Mouse (Mus musculus): ENCODE measurements around the gene Psmb4.
A peak's percentile ranks its signal among the peaks of the same experiment; 100 is the strongest.
"Not testable (repeated sequence)": the region's sequence is repeated elsewhere in the genome, so short reads cannot be mapped to it uniquely, and the experiment has no call there.

Psmb4 gene

DNA sequence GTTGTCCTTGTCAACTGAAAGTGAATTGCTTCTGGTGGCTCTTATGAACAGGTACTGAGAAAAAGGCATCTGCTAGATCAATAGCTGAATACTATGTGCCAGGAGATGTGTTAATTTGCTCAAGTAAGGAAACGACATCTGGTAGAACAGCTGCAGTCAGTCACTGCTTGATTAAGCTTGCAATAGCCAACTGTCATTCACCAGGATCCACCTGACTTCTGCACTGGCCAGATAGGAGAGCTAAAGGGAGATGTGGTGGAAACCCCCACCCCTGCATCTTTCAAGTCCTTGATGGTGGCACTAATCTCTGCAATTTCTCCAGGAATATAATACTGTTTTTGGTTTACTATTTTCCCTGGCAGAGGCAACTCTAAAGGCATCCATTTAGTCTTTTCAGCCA is 19.7 kb upstream of the Psmb4 start:
- DNase-seq (ENCODE audit: low read depth, low spot score) = no peak

DNA sequence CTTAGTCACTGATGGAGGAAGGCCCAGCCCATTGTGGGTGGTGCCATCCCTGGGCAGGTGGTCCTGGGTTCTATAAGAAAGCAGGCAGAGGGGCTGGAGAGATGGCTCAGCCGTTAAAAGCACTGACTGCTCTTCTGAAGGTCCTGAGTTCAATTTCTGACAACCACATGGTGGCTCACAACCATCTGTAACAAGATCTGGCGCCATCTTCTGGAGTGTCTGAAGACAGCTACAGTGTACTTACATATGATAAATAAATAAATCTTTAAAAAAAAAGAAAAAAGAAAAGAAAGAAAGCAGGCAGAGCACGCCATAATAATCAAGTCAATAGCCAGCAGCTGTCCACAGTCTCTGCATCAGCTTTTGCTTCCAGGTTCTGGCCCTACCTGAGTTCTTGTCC is 18.0 kb upstream of the Psmb4 start:
- DNase-seq (ENCODE audit: low read depth, low spot score) = not testable (repeated sequence)

GRCm38 (mm10) chr3:94902747-94903146 is 16.0 kb upstream of the Psmb4 start:
- DNase-seq (ENCODE audit: low read depth, low spot score) = peak; percentile 68

- DNase-seq (ENCODE audit: low read depth, low spot score) = no peak
Observed at GRCm38 (mm10) chr3:94894076-94894475, 7.3 kb upstream of the Psmb4 start.

DNA sequence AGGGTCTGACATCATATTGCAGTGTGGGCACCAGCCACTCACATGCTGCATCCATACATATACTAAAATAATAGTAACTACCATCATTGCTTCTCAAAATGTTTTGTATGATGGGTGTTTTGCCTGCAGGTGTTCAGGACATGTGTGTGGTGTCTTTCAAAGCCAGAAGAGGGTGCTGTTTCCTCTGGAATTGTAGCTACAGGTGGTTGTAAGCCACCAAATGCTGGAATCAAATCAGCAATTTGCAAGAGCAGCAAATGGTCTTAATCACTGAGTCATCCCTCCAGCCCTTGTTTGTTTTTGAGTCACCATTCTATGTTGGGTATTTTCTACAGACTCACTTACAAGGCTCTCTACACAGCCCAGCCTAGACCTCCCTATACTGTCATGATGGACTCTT is 1.8 kb upstream of the Psmb4 start:
- peak; percentile 78 for DNase-seq (ENCODE audit: low read depth, low spot score)

GRCm38 (mm10) chr3:94882579-94882978 is 4.2 kb downstream of the Psmb4 start:
- DNase-seq (ENCODE audit: low read depth, low spot score) = no peak

DNA sequence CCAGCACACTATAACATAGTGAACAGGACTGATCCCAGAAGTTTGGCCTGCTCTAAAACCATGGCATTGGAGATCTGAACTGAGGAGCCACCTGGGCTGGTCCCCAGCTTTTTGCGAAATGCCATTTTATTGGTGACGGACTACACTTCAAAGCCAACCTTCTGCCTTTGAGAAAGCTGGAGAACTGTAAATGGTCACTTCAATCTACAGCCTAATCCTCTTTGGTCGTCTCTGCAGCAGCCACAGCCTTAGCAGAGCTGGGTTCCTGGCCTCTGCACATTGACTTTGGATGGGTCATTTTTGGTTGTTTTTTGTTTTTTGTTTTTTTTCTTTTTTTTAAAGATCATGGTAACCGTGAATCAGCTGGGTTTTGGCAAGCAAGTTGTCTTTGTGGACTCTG is 4.9 kb downstream of the Psmb4 start:
- no peak for DNase-seq (ENCODE audit: low read depth, low spot score)

- DNase-seq (ENCODE audit: low read depth, low spot score) = no peak
Observed at GRCm38 (mm10) chr3:94878618-94879017, 8.1 kb downstream of the Psmb4 start.

GRCm38 (mm10) chr3:94869011-94869410 is 17.8 kb downstream of the Psmb4 start:
- no peak for DNase-seq (ENCODE audit: low read depth, low spot score)

DNA sequence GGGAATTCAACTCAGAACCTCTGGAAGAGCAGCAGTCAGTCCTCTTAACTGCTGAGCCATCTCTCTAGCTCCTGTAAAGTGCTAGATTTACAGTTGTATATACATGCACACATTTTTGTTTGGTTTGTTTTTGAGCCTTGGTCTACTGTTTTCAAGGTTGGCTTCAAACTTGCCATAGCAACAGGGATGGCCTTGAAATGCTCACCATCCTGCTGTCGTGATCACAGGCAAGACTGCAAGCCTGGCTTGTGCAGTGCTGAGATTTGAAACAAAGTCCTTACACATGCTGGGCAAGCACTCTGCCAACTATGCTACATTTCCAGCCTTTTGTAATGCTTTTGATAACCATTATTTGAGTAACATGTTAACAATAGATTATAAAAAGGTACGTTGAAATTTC is 27.3 kb downstream of the Psmb4 start:
- DNase-seq (ENCODE audit: low read depth, low spot score) = no peak

DNA sequence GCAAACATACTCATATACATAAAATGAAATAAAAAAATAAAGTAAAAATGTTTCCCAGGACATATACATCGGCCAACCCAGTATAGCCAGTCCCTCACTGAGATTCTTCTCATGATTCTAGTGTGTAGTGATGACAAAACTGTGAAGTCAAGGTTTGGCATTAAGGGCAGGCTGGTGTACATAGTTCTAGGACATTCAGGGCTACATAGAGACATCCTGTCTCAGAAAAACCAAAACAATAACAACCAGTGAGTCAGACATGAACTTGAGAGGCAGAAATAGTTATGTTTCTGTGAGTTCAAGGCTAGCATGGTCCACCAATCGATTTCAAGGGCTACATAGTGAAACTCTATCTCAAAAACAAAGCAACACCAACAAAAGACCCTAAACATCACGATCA is 34.5 kb downstream of the Psmb4 start:
- DNase-seq (ENCODE audit: low read depth, low spot score) = no peak

DNA sequence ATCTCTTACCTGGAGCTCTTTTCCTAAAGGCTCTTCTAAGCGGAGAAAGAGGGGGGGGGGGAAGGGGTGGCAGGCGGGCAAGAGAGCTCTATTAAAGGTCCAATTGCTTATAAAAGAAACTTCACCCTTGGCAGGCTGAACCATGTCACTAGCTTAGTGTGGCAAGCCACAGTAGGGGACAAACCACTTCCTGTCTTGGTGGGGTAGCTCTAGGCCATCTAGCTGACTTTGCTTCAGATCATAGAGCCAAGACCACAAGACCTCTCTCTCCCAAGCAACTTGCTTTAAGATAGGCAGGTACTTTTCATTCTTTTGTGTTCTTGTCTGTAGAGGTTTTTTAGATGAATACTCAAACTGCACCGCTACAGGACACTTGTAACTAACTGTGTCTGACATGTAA is 35.0 kb downstream of the Psmb4 start:
- no peak for DNase-seq (ENCODE audit: low read depth, low spot score)

GRCm38 (mm10) chr3:94849338-94849737 is 37.4 kb downstream of the Psmb4 start:
- DNase-seq (ENCODE audit: low read depth, low spot score) = peak; percentile 82

GRCm38 (mm10) chr3:94847382-94847781 is 39.4 kb downstream of the Psmb4 start:
- no peak for DNase-seq (ENCODE audit: low read depth, low spot score)

DNA sequence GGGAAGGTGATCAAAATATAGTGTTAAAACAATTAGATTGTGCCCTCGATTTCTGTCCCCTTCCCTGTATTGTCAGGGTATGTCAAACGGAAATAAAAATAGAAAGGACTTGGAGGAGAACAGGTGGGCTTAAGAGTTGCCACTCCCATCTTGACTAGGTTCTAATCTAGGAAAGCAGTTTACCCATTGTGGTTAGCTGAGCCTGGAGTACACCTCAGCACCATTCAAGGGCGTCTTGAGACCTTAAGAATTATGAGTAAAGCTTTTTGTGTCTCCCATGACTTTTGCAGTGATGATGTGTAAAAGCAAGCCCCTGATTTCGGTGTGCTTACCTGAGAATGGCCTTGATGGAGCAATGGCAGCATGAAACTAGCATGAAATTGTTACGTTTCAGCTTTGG is 47.7 kb downstream of the Psmb4 start:
- DNase-seq (ENCODE audit: low read depth, low spot score) = no peak

- DNase-seq (ENCODE audit: low read depth, low spot score) = no peak
Observed at GRCm38 (mm10) chr3:94838631-94839030, 48.1 kb downstream of the Psmb4 start.

DNA sequence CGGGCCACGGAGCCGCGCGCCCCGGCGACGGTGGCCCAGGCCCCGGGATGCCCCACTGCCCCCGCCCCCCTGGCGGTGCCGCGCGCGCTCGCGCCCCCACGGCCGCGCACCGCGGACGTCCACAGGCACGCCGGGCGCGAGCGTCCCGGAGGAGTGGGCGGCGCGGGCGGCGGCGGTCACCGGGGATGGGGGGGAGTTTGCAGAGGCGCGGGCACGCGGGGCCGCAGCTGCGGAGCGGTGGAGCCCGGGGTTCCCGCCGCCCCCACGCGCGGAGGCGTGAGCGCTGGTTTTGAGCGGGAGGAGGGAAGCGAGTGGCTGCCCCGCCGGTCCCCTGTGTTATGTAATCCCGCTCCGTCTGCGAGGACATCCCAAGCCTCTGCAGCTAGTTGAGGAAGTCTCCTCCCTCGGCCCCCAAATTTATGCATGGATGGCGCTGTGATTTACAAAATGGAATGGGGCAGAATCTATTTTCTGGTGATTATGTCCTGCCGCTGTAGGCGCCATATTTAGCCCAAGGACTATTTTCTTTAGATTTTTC is 48.7 kb downstream of the Psmb4 start:
- DNase-seq (ENCODE audit: low read depth, low spot score) = peak; percentile 73

- DNase-seq (ENCODE audit: low read depth, low spot score) = peak; percentile 98
Observed at GRCm38 (mm10) chr3:94837183-94837890, 49.4 kb downstream of the Psmb4 start, which contains the start of gene Pogz. TSS of gene Pogz (plus strand) at chr3:94837567.

DNA sequence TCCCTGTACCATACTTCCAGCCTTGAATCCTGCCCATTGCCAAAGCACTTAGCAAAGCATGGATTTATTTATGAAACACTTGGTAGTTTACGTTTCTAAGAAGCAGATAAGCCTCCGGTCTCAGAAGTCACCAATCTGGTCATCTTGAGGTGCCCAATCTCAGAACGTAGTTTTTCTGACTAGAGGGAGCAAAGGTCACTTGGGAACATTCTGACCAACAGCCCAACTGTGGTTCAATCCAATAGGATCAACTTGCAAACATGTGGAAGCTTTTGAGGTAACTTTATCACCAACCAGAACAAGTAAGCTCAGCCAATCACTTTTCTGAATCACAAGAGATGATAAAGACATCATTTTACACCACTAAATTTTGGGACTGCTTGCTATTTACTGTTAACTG is 51.4 kb downstream of the Psmb4 start:
- DNase-seq (ENCODE audit: low read depth, low spot score) = no peak
